ENCODE assay signal across 8 mouse cellular contexts in the genomic region with DNA sequence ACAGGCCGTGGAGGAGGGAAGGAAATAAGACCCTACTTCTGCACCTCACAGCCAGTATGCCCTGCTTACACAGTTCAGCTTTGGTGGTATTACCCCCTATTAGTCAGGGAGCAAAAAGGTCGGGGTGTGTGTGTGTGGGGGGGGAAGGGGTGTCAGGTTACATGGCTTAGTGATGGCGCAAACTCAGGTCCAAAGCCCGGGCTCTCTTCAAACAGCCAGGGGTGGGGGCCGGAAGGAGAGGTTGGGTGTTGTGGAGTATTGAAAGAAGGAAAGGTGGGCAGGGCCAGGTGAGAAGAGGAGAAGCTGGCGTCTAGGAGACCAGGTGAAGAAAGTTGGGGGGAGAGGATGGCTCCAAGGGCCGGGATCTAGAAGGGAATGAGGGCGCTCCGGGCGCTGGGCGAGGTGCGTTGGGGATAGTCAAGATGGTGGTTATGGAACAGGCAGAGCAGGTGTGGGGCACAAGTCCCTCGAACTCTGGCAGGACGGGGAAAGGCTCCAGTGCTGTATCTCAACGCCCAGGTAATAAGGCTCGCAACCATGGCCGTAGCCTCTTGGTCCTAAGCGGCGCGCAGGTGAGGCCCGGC. TPM values are rescaled to one million over a fixed set of nuclear protein-coding genes. Genes with fewer than 3 reads are reported as not detected.
DNase-seq lines count a peak whose midpoint lies in the region; ATAC-seq and TF ChIP-seq lines count a peak whose summit lies in the region.

No protein-coding gene starts in this region.

- TF ChIP-seq CTCF in thymus, adult 2 months (IDR thresholded peaks at IDR 0.05; ENCODE audit: borderline replicate concordance, control insufficient read depth, extremely low read depth, insufficient read depth, low read length, poor library complexity), result no peak
- TF ChIP-seq CTCF in kidney, postnatal 0 days (IDR thresholded peaks at IDR 0.05; ENCODE audit: low read depth), result no peak

- peaks cover 17% of the 10 kb centered on the region for H3K4me1 ChIP-seq in thymus, adult 2 months (replicated peaks; ENCODE audit: control insufficient read depth, insufficient read depth, low read length)
- peaks cover 65% of the 10 kb centered on the region for H3K4me1 ChIP-seq in embryonic facial prominence, embryonic 15.5 days
- peaks cover 43% of the 10 kb centered on the region for H3K4me1 ChIP-seq in kidney, postnatal 0 days (replicated peaks; ENCODE audit: insufficient read depth, low read length)

- intact Hi-C loops in gastrocnemius, postnatal 36 days (cut with DNase I), result no loop called here

- H3K9me3 ChIP-seq in embryonic facial prominence, embryonic 15.5 days (replicated peaks), result no peaks in the 10 kb centered on the region
- H3K9me3 ChIP-seq in kidney, postnatal 0 days (replicated peaks; ENCODE audit: low read length), result no peaks in the 10 kb centered on the region

- no peak for ATAC-seq in embryonic facial prominence, embryonic 15.5 days (ENCODE audit: insufficient number of reproducible peaks, low FRiP score, low TSS enrichment, low read depth)
- peak; percentile 34 for ATAC-seq in kidney, postnatal 0 days (replicated peaks; ENCODE audit: low FRiP score, low read depth)

- H3K36me3 ChIP-seq in thymus, adult 2 months (ENCODE audit: control insufficient read depth, insufficient read depth, low read length), result no peaks in the 10 kb centered on the region
- 0 out of 2 replicates have a peak, but pooled peaks cover 13% of the 10 kb centered on the region for H3K36me3 ChIP-seq in embryonic facial prominence, embryonic 15.5 days
- H3K36me3 ChIP-seq in kidney, postnatal 0 days (ENCODE audit: insufficient read depth, low read length), result no peaks in the 10 kb centered on the region

- WGBS in thymus, adult 2 months, result 12% methylated on average over 21 of the region's 21 CpGs
- 1% methylated on average over 21 of the region's 21 CpGs for WGBS in embryonic facial prominence, embryonic 15.5 days
- WGBS in kidney, postnatal 0 days, result 1% methylated on average over 20 of the region's 21 CpGs

- no peak for DNase-seq in thymus, adult 2 months
- no peak for DNase-seq in thymus, adult 18-20 months
- peak; percentile 53 for DNase-seq in kidney, postnatal 0 days (ENCODE audit: low spot score)
- DNase-seq in lung, postnatal 4 days, result peak; percentile 66 to 79
- no peak for DNase-seq in gastrocnemius, postnatal 36 days
- no peak for DNase-seq in cerebellum, postnatal 10 days
- DNase-seq in right cerebral cortex, postnatal 36 days (ENCODE audit: low spot score in 2 of 2), result no peak

- no peaks in the 10 kb centered on the region for H3K27me3 ChIP-seq in thymus, adult 2 months (ENCODE audit: control insufficient read depth, insufficient read depth, low read length)
- H3K27me3 ChIP-seq in embryonic facial prominence, embryonic 15.5 days, result no peaks in the 10 kb centered on the region
- H3K27me3 ChIP-seq in kidney, postnatal 0 days (ENCODE audit: insufficient read depth, low read length), result no peaks in the 10 kb centered on the region

- H3K27ac ChIP-seq in thymus, adult 2 months (ENCODE audit: control insufficient read depth, insufficient read depth, low read length), result no peak overlapping the region; the same call in 1 of the 2 replicates
- peak overlapping the region; percentile 99 for H3K27ac ChIP-seq in embryonic facial prominence, embryonic 15.5 days (replicated peaks)
- peak overlapping the region; percentile 98 for H3K27ac ChIP-seq in kidney, postnatal 0 days

- H3K4me3 ChIP-seq in thymus, adult 2 months (ENCODE audit: control insufficient read depth, insufficient read depth, low read length), result peak overlapping the region; percentile 84
- H3K4me3 ChIP-seq in embryonic facial prominence, embryonic 15.5 days (replicated peaks), result peak overlapping the region; percentile 76
- H3K4me3 ChIP-seq in kidney, postnatal 0 days (replicated peaks; ENCODE audit: low read depth, low read length), result peak overlapping the region; percentile 74

- TF ChIP-seq POLR2A in thymus, adult 2 months (IDR thresholded peaks at IDR 0.05; ENCODE audit: control insufficient read depth, extremely low read depth, insufficient read depth, low read length, poor library complexity), result no peak

- H3K9ac ChIP-seq in embryonic facial prominence, embryonic 15.5 days, result peak overlapping the region; percentile 82
- H3K9ac ChIP-seq in kidney, postnatal 0 days (ENCODE audit: low read depth, low read length), result peak overlapping the region; percentile 91

- peak overlapping the region; percentile 84 for H3K4me2 ChIP-seq in embryonic facial prominence, embryonic 15.5 days (replicated peaks)
- peak overlapping the region; percentile 91 for H3K4me2 ChIP-seq in kidney, postnatal 0 days (ENCODE audit: low read length)

RNA-seq across cellular contexts. Expression of gene Plxnb1, which starts 0.5 kb away (rescaled TPM):
- polyA plus RNA-seq in thymus, adult 2 months (2012; rRNA removed), result 22.4 and 25.6 TPM in 2 replicates
- 14.4 and 15.7 TPM in 2 replicates for polyA plus RNA-seq in embryonic facial prominence, embryonic 15.5 days (2015; fragmentation: Nextera tagmentation; extraction: Ambion mirVana)
- 8.4 and 9.6 TPM in 2 replicates for polyA plus RNA-seq in kidney, postnatal 0 days (2015; fragmentation: Nextera tagmentation; extraction: Ambion mirVana)
- under 1 TPM; 0.64 to 0.99 TPM for total RNA-seq in gastrocnemius, postnatal 36 days (2021)

RNA-seq across cellular contexts. Expression of gene Tma7, which starts 12.3 kb away (rescaled TPM):
- 31.4 and 52.2 TPM in 2 replicates for polyA plus RNA-seq in thymus, adult 2 months (2012; rRNA removed)
- polyA plus RNA-seq in embryonic facial prominence, embryonic 15.5 days (2015; fragmentation: Nextera tagmentation; extraction: Ambion mirVana), result 509 and 534 TPM in 2 replicates
- polyA plus RNA-seq in kidney, postnatal 0 days (2015; fragmentation: Nextera tagmentation; extraction: Ambion mirVana), result 635 and 680 TPM in 2 replicates
- 100 to 1,000 TPM; 245 to 268 TPM for total RNA-seq in gastrocnemius, postnatal 36 days (2021)

RNA-seq across cellular contexts. Expression of gene Ccdc51, which starts 12.4 kb away (rescaled TPM):
- 11.7 and 11.9 TPM in 2 replicates for polyA plus RNA-seq in thymus, adult 2 months (2012; rRNA removed)
- 13.7 and 16.6 TPM in 2 replicates for polyA plus RNA-seq in embryonic facial prominence, embryonic 15.5 days (2015; fragmentation: Nextera tagmentation; extraction: Ambion mirVana)
- 12.9 and 13.8 TPM in 2 replicates for polyA plus RNA-seq in kidney, postnatal 0 days (2015; fragmentation: Nextera tagmentation; extraction: Ambion mirVana)
- total RNA-seq in gastrocnemius, postnatal 36 days (2021), result 1 to 10 TPM; 5.9 to 6.6 TPM

RNA-seq across cellular contexts. Expression of gene Atrip, which starts 20.7 kb away (rescaled TPM):
- 37.9 and 39.9 TPM in 2 replicates for polyA plus RNA-seq in thymus, adult 2 months (2012; rRNA removed)
- 26.8 and 30.8 TPM in 2 replicates for polyA plus RNA-seq in embryonic facial prominence, embryonic 15.5 days (2015; fragmentation: Nextera tagmentation; extraction: Ambion mirVana)
- polyA plus RNA-seq in kidney, postnatal 0 days (2015; fragmentation: Nextera tagmentation; extraction: Ambion mirVana), result 18.8 and 20.9 TPM in 2 replicates
- 1 to 10 TPM; 7.8 to 8.3 TPM for total RNA-seq in gastrocnemius, postnatal 36 days (2021)

RNA-seq across cellular contexts. Expression of gene Trex1, which starts 35.1 kb away (rescaled TPM):
- 210 and 228 TPM in 2 replicates for polyA plus RNA-seq in thymus, adult 2 months (2012; rRNA removed)
- polyA plus RNA-seq in embryonic facial prominence, embryonic 15.5 days (2015; fragmentation: Nextera tagmentation; extraction: Ambion mirVana), result 21.0 and 22.5 TPM in 2 replicates
- polyA plus RNA-seq in kidney, postnatal 0 days (2015; fragmentation: Nextera tagmentation; extraction: Ambion mirVana), result 14.3 and 15.2 TPM in 2 replicates
- total RNA-seq in gastrocnemius, postnatal 36 days (2021), result 10 to 100 TPM; 11.6 to 11.8 TPM

Comparison
In these comparisons a context has a peak if more than half of its experiments do, and no peak if none do; other contexts are left out.
1. DNase-seq: peak in kidney, postnatal 0 days (single experiment) and lung, postnatal 4 days (2 of 2); none in thymus, adult 2 months (single experiment), thymus, adult 18-20 months (0 of 2), gastrocnemius, postnatal 36 days (0 of 2), cerebellum, postnatal 10 days (0 of 2) and right cerebral cortex, postnatal 36 days (0 of 2).
2. Peak in every context shown above with its lines, with median percentiles within 50 percentile points of each other: H3K4me3 ChIP-seq.